21 mouse cellular contexts compared by ENCODE assay signal in the genomic region with DNA sequence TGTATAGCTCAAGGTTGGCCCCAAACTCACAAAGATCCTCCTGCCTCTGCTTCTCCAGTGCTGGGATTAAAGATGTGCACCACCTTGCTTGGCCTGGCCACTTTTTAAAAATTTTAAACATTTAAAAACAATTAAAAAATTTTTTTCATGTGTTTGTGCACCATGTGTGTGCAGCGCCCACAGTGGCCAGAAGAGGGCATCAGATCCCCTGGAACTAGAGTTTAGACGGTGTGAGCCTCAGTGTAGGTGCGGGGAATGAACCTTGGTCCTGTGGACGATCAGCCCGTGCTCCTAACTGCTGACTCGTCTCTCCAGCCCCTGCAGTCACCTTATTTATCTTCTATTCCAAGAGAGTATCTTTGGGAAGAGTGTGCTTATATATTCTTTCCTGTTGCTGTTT. TPM values are rescaled to one million over a fixed set of nuclear protein-coding genes. Genes with fewer than 3 reads are reported as not detected.
DNase-seq lines count a peak whose midpoint lies in the region; ATAC-seq and TF ChIP-seq lines count a peak whose summit lies in the region.
"Had no signal": no experiment of that assay in that cellular context is flagged by ENCODE, and none has a peak within 500 bp of the region (broad histone marks: within the 10 kb centered on the region; RNA-seq: fewer than 3 reads in every experiment).

No protein-coding gene starts in this region.

- H3K9me3 ChIP-seq in intestine, postnatal 0 days (ENCODE audit: control insufficient read depth), result no peaks in the 10 kb centered on the region
- 0 out of 2 replicates have a peak, but pooled peaks cover 7% of the 10 kb centered on the region for H3K9me3 ChIP-seq in intestine, embryonic 16.5 days (ENCODE audit: control insufficient read depth, low read length)
- H3K9me3 ChIP-seq in lung, embryonic 14.5 days (ENCODE audit: low read depth, low read length), result no peaks in the 10 kb centered on the region
- no peaks in the 10 kb centered on the region for H3K9me3 ChIP-seq in ES-Bruce4 (replicated peaks; ENCODE audit: control insufficient read depth, insufficient read depth, low read length, poor library complexity, severe bottlenecking)
- H3K9me3 ChIP-seq: hindbrain, embryonic 12.5 days; midbrain, embryonic 15.5 days had no signal

- 92% methylated on average over 6 of the region's 6 CpGs for WGBS in intestine, postnatal 0 days
- WGBS in intestine, embryonic 16.5 days, result 89% methylated on average over 6 of the region's 6 CpGs
- 83% methylated on average over 6 of the region's 6 CpGs for WGBS in lung, embryonic 14.5 days

- no peak for ATAC-seq in intestine, postnatal 0 days
- ATAC-seq in intestine, embryonic 16.5 days, result no peak
- ATAC-seq in lung, embryonic 14.5 days (ENCODE audit: insufficient read depth), result no peak
- ATAC-seq in monocyte, adult 5-6 weeks (replicated peaks; ENCODE audit: insufficient number of reproducible peaks, low FRiP score, low TSS enrichment, poor library complexity, severe bottlenecking), result no peak
- ATAC-seq: midbrain, embryonic 15.5 days had no signal

- no peaks in the 10 kb centered on the region for H3K36me3 ChIP-seq in intestine, postnatal 0 days (ENCODE audit: control insufficient read depth, insufficient read depth)
- no peaks in the 10 kb centered on the region for H3K36me3 ChIP-seq in intestine, embryonic 16.5 days (ENCODE audit: control insufficient read depth, insufficient read depth, low read length)
- no peaks in the 10 kb centered on the region for H3K36me3 ChIP-seq in lung, embryonic 14.5 days (ENCODE audit: insufficient read depth)
- no peaks in the 10 kb centered on the region for H3K36me3 ChIP-seq in ES-Bruce4 (ENCODE audit: control insufficient read depth, insufficient read depth, low read length, poor library complexity, severe bottlenecking)
- H3K36me3 ChIP-seq: forebrain, embryonic 10.5 days; heart, embryonic 10.5 days; hindbrain, embryonic 12.5 days; limb, embryonic 12.5 days; midbrain, embryonic 15.5 days had no signal

- H3K9ac ChIP-seq in intestine, postnatal 0 days (ENCODE audit: low read depth, low read length), result no peak overlapping the region
- H3K9ac ChIP-seq in intestine, embryonic 16.5 days (ENCODE audit: low read depth, low read length), result no peak overlapping the region
- no peak overlapping the region for H3K9ac ChIP-seq in lung, embryonic 14.5 days
- no peak overlapping the region for H3K9ac ChIP-seq in ES-Bruce4 (ENCODE audit: low read depth, poor library complexity, severe bottlenecking)
- H3K9ac ChIP-seq: hindbrain, embryonic 12.5 days; limb, embryonic 12.5 days; midbrain, embryonic 15.5 days had no signal

- H3K4me3 ChIP-seq in intestine, postnatal 0 days (ENCODE audit: low read depth, low read length), result no peak overlapping the region
- no peak overlapping the region for H3K4me3 ChIP-seq in intestine, embryonic 16.5 days (ENCODE audit: low read length)
- H3K4me3 ChIP-seq in lung, embryonic 14.5 days (ENCODE audit: low read depth, low read length), result no peak overlapping the region
- H3K4me3 ChIP-seq in ES-Bruce4 (ENCODE audit: low read depth, low read length), result no peak overlapping the region
- H3K4me3 ChIP-seq: forebrain, embryonic 10.5 days; heart, embryonic 10.5 days; hindbrain, embryonic 12.5 days; limb, embryonic 12.5 days; megakaryocyte, embryonic 14.5 days; midbrain, embryonic 15.5 days had no signal

- no peak overlapping the region for H3K27ac ChIP-seq in intestine, postnatal 0 days (ENCODE audit: low read depth, low read length)
- no peak overlapping the region for H3K27ac ChIP-seq in intestine, embryonic 16.5 days (ENCODE audit: low read length)
- H3K27ac ChIP-seq in lung, embryonic 14.5 days (ENCODE audit: low read depth), result no peak overlapping the region
- H3K27ac ChIP-seq in ES-Bruce4 (ENCODE audit: insufficient read depth, low read length), result no peak overlapping the region
- H3K27ac ChIP-seq: forebrain, embryonic 10.5 days; heart, embryonic 10.5 days; hindbrain, embryonic 12.5 days; limb, embryonic 12.5 days; midbrain, embryonic 15.5 days had no signal

- H3K4me1 ChIP-seq in intestine, postnatal 0 days (replicated peaks; ENCODE audit: control insufficient read depth, insufficient read depth, low read length), result peaks cover 5% of the 10 kb centered on the region; the same call in 1 of the 2 replicates
- peaks cover 5% of the 10 kb centered on the region for H3K4me1 ChIP-seq in intestine, embryonic 16.5 days (ENCODE audit: control insufficient read depth, insufficient read depth, low read length)
- 0 out of 2 replicates have a peak, but pooled peaks cover 1% of the 10 kb centered on the region for H3K4me1 ChIP-seq in lung, embryonic 14.5 days (ENCODE audit: insufficient read depth)
- H3K4me1 ChIP-seq in ES-Bruce4 (ENCODE audit: control insufficient read depth, insufficient read depth, low read length), result peaks cover 2% of the 10 kb centered on the region

- TF ChIP-seq CTCF in intestine, postnatal 0 days (IDR thresholded peaks at IDR 0.05; ENCODE audit: low read depth), result 0 out of 2 replicates have a peak, but pooled peaks have one; percentile 25
- TF ChIP-seq CTCF in lung, embryonic 14.5 days (IDR thresholded peaks at IDR 0.05; ENCODE audit: low read depth), result peak; percentile 27
- peak; percentile 25 for TF ChIP-seq CTCF in ES-Bruce4 (IDR thresholded peaks at IDR 0.05; ENCODE audit: low read depth, low read length)

- H3K27me3 ChIP-seq in intestine, postnatal 0 days (replicated peaks; ENCODE audit: control insufficient read depth, insufficient read depth, low read length), result peaks cover 27% of the 10 kb centered on the region
- peaks cover 21% of the 10 kb centered on the region for H3K27me3 ChIP-seq in intestine, embryonic 16.5 days (replicated peaks; ENCODE audit: control insufficient read depth, insufficient read depth, low read length)
- peaks cover 21% of the 10 kb centered on the region for H3K27me3 ChIP-seq in lung, embryonic 14.5 days (ENCODE audit: insufficient read depth, low read length)
- peaks cover 4% of the 10 kb centered on the region; the same call in 1 of the 2 replicates for H3K27me3 ChIP-seq in ES-Bruce4 (ENCODE audit: control insufficient read depth, insufficient read depth, low read length, poor library complexity, severe bottlenecking)

- TF ChIP-seq POLR2A in ES-Bruce4 (IDR thresholded peaks at IDR 0.05; ENCODE audit: insufficient read depth, low read length), result no peak

- no peak for TF ChIP-seq EP300 in ES-Bruce4 (IDR thresholded peaks at IDR 0.05; ENCODE audit: insufficient read depth, low read depth, low read length)

- no peak overlapping the region for H3K4me2 ChIP-seq in intestine, postnatal 0 days (replicated peaks; ENCODE audit: low read depth)
- no peak overlapping the region for H3K4me2 ChIP-seq in intestine, embryonic 16.5 days (ENCODE audit: low read depth, low read length)
- no peak overlapping the region for H3K4me2 ChIP-seq in lung, embryonic 14.5 days
- H3K4me2 ChIP-seq: hindbrain, embryonic 12.5 days; limb, embryonic 12.5 days; midbrain, embryonic 15.5 days had no signal

- DNase-seq in lung, embryonic 14.5 days, result no peak
- no peak for DNase-seq in lung, postnatal 4 days
- peak; percentile 53 for DNase-seq in R1 (ENCODE audit: low read depth, low spot score)
- no peak for DNase-seq in ovary, postnatal 14 days (ENCODE audit: low spot score)
- DNase-seq: adrenal gland, postnatal 36 days; cerebellum, adult 11-12 months; cerebellum, postnatal 10 days; kidney, adult 8-10 months; kidney, postnatal 25 days; right cerebral cortex, adult 18-20 months; thymus, postnatal 14 days had no signal

RNA-seq across cellular contexts. Expression of a gene that starts 15.4 kb away (rescaled TPM):
- polyA plus RNA-seq in intestine, postnatal 0 days (2015; fragmentation: Nextera tagmentation; extraction: Ambion mirVana), result 41.7 and 43.0 TPM in 2 replicates
- polyA plus RNA-seq in intestine, embryonic 16.5 days (2015; fragmentation: Nextera tagmentation; extraction: Ambion mirVana), result 59.0 and 60.1 TPM in 2 replicates
- 52.8 and 56.8 TPM in 2 replicates for polyA plus RNA-seq in lung, embryonic 14.5 days (2014; fragmentation: Nextera tagmentation; extraction: Ambion mirVana)
- polyA plus RNA-seq in ES-Bruce4 (2011; ENCODE audit: insufficient read depth, insufficient read length, low read depth, missing spikeins), result 31.4 and 35.7 TPM in 2 replicates
- total RNA-seq in monocyte, adult 5-6 weeks (2017), result 15.0 to 25.8 TPM (median 21.0 TPM) in 3 replicates

RNA-seq across cellular contexts. Expression of a gene that starts 19.4 kb away (rescaled TPM):
- polyA plus RNA-seq in intestine, postnatal 0 days (2015; fragmentation: Nextera tagmentation; extraction: Ambion mirVana), result 1.6 and 2.1 TPM in 2 replicates
- 4.8 and 5.6 TPM in 2 replicates for polyA plus RNA-seq in intestine, embryonic 16.5 days (2015; fragmentation: Nextera tagmentation; extraction: Ambion mirVana)
- polyA plus RNA-seq in lung, embryonic 14.5 days (2014; fragmentation: Nextera tagmentation; extraction: Ambion mirVana), result 1.3 and 2.5 TPM in 2 replicates
- 4.8 and 5.9 TPM in 2 replicates for polyA plus RNA-seq in ES-Bruce4 (2011; ENCODE audit: insufficient read depth, insufficient read length, low read depth, missing spikeins)
- total RNA-seq in monocyte, adult 5-6 weeks (2017), result not detected in 3 replicates

RNA-seq across cellular contexts. Expression of a gene that starts 19.5 kb away (rescaled TPM):
- 1.5 and 2.2 TPM in 2 replicates for polyA plus RNA-seq in intestine, postnatal 0 days (2015; fragmentation: Nextera tagmentation; extraction: Ambion mirVana)
- 3.5 and 4.5 TPM in 2 replicates for polyA plus RNA-seq in intestine, embryonic 16.5 days (2015; fragmentation: Nextera tagmentation; extraction: Ambion mirVana)
- polyA plus RNA-seq in lung, embryonic 14.5 days (2014; fragmentation: Nextera tagmentation; extraction: Ambion mirVana), result 4.0 and 5.2 TPM in 2 replicates
- 1.0 and 1.2 TPM in 2 replicates for polyA plus RNA-seq in ES-Bruce4 (2011; ENCODE audit: insufficient read depth, insufficient read length, low read depth, missing spikeins)
- total RNA-seq in monocyte, adult 5-6 weeks (2017), result 1.5 to 3.7 TPM (median 1.8 TPM) in 3 replicates

RNA-seq across cellular contexts. Expression of a gene that starts 43.9 kb away (rescaled TPM):
- 115 and 126 TPM in 2 replicates for polyA plus RNA-seq in intestine, postnatal 0 days (2015; fragmentation: Nextera tagmentation; extraction: Ambion mirVana)
- polyA plus RNA-seq in intestine, embryonic 16.5 days (2015; fragmentation: Nextera tagmentation; extraction: Ambion mirVana), result 105 and 107 TPM in 2 replicates
- 26.7 and 28.9 TPM in 2 replicates for polyA plus RNA-seq in lung, embryonic 14.5 days (2014; fragmentation: Nextera tagmentation; extraction: Ambion mirVana)
- polyA plus RNA-seq in ES-Bruce4 (2011; ENCODE audit: insufficient read depth, insufficient read length, low read depth, missing spikeins), result 62.8 TPM in 2 replicates
- 46.3 to 53.6 TPM (median 51.4 TPM) in 3 replicates for total RNA-seq in monocyte, adult 5-6 weeks (2017)

RNA-seq across cellular contexts. Expression of a gene that starts 49.9 kb away (rescaled TPM):
- 11.7 and 12.2 TPM in 2 replicates for polyA plus RNA-seq in intestine, postnatal 0 days (2015; fragmentation: Nextera tagmentation; extraction: Ambion mirVana)
- 13.1 and 16.7 TPM in 2 replicates for polyA plus RNA-seq in intestine, embryonic 16.5 days (2015; fragmentation: Nextera tagmentation; extraction: Ambion mirVana)
- polyA plus RNA-seq in lung, embryonic 14.5 days (2014; fragmentation: Nextera tagmentation; extraction: Ambion mirVana), result 50.7 and 61.1 TPM in 2 replicates
- 29.0 and 31.9 TPM in 2 replicates for polyA plus RNA-seq in ES-Bruce4 (2011; ENCODE audit: insufficient read depth, insufficient read length, low read depth, missing spikeins)
- 103 to 151 TPM (median 107 TPM) in 3 replicates for total RNA-seq in monocyte, adult 5-6 weeks (2017)
